8 mouse cellular contexts compared by ENCODE assay signal in the genomic region with DNA sequence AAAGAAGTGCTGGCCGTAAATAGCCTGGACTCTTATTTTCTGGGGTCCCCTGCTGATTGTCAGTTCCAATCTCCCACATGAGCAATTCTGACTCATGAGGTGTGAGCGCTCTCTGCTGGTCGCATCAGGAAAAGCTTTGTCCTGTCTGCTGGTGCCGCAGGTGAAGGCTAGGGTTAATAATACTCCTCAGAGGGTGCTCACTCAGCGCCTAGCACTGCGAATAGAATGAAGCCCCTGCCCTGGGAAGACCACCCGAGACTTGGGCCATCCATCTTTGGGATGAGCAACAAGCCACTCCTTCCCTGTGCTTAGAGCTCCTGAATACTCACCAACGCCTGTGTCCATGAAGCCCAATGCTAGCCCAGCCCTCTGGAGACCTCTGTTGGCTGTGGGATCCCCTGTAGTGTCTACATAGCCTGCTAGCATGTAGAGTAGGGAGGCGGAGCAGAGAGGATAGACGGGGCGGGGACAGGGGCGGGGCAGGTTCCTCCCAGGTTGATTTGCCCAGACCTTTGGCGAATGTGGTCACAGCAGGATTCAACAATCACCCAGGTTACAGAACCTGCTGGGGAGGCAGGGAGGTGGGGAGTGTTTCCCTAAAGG. TPM values are rescaled to one million over a fixed set of nuclear protein-coding genes. Genes with fewer than 3 reads are reported as not detected.
DNase-seq lines count a peak whose midpoint lies in the region; ATAC-seq and TF ChIP-seq lines count a peak whose summit lies in the region.

No protein-coding gene starts in this region.

- no peak for TF ChIP-seq POLR2A in myocyte (IDR thresholded peaks at IDR 0.05; ENCODE audit: insufficient read length, low read depth)

- H3K79me2 ChIP-seq in myocyte (ENCODE audit: control insufficient read depth, insufficient read depth) = no peaks in the 10 kb centered on the region

- H3K4me2 ChIP-seq in intestine, postnatal 0 days (replicated peaks; ENCODE audit: low read depth) = peak overlapping the region; percentile 54
- H3K4me2 ChIP-seq in liver, embryonic 11.5 days = peak overlapping the region; percentile 64
- no peak overlapping the region for H3K4me2 ChIP-seq in myocyte (ENCODE audit: low read depth)

- no peak overlapping the region for H3K9ac ChIP-seq in intestine, postnatal 0 days (ENCODE audit: low read depth, low read length)
- peak overlapping the region; percentile 50; the same call in 1 of the 2 replicates for H3K9ac ChIP-seq in liver, embryonic 11.5 days (ENCODE audit: low read depth, low read length)

- H3K9me3 ChIP-seq in intestine, postnatal 0 days (ENCODE audit: control insufficient read depth) = no peaks in the 10 kb centered on the region
- H3K9me3 ChIP-seq in liver, embryonic 11.5 days (ENCODE audit: control insufficient read depth, low read length) = no peaks in the 10 kb centered on the region

- H3K36me3 ChIP-seq in intestine, postnatal 0 days (ENCODE audit: control insufficient read depth, insufficient read depth) = peaks cover 12% of the 10 kb centered on the region
- H3K36me3 ChIP-seq in liver, embryonic 11.5 days (ENCODE audit: control insufficient read depth, insufficient read depth, low read length) = peaks cover 4% of the 10 kb centered on the region; the same call in 1 of the 2 replicates
- peaks cover 10% of the 10 kb centered on the region for H3K36me3 ChIP-seq in myocyte (ENCODE audit: control insufficient read depth, insufficient read depth)

- H3K4me3 ChIP-seq in intestine, postnatal 0 days (ENCODE audit: low read depth, low read length) = no peak overlapping the region
- no peak overlapping the region for H3K4me3 ChIP-seq in liver, embryonic 11.5 days (ENCODE audit: low read depth, low read length)
- no peak overlapping the region for H3K4me3 ChIP-seq in myocyte

- no peaks in the 10 kb centered on the region for H3K27me3 ChIP-seq in intestine, postnatal 0 days (replicated peaks; ENCODE audit: control insufficient read depth, insufficient read depth, low read length)
- no peaks in the 10 kb centered on the region for H3K27me3 ChIP-seq in liver, embryonic 11.5 days (replicated peaks; ENCODE audit: control insufficient read depth, insufficient read depth, low read length)
- no peaks in the 10 kb centered on the region for H3K27me3 ChIP-seq in myocyte (ENCODE audit: control insufficient read depth, insufficient read depth, insufficient read length)

- H3K4me1 ChIP-seq in intestine, postnatal 0 days (replicated peaks; ENCODE audit: control insufficient read depth, insufficient read depth, low read length) = no peaks in the 10 kb centered on the region
- peaks cover 10% of the 10 kb centered on the region for H3K4me1 ChIP-seq in liver, embryonic 11.5 days (replicated peaks; ENCODE audit: control insufficient read depth, insufficient read depth, low read length)

- TF ChIP-seq CTCF in intestine, postnatal 0 days (IDR thresholded peaks at IDR 0.05; ENCODE audit: low read depth) = peak; percentile 91

- 7% methylated on average over 13 of the region's 13 CpGs for WGBS in intestine, postnatal 0 days
- WGBS in liver, embryonic 11.5 days = 4% methylated on average over 13 of the region's 13 CpGs

- peak; percentile 84 for ATAC-seq in common myeloid progenitor, adult 5-6 weeks (replicated peaks; ENCODE audit: low read depth, poor library complexity, severe bottlenecking)
- peak; percentile 78 for ATAC-seq in intestine, postnatal 0 days
- peak; percentile 87 for ATAC-seq in liver, embryonic 11.5 days (replicated peaks; ENCODE audit: low FRiP score)

- H3K27ac ChIP-seq in intestine, postnatal 0 days (ENCODE audit: low read depth, low read length) = no peak overlapping the region
- H3K27ac ChIP-seq in liver, embryonic 11.5 days (ENCODE audit: low read depth, low read length) = peak overlapping the region; percentile 64; the same call in 1 of the 2 replicates

- DNase-seq in 3T3-L1 (ENCODE audit: low read depth, low spot score) (peak; percentile 79), NIH3T3 (ENCODE audit: low read depth) (peak; percentile 86)
- DNase-seq in gastrocnemius, postnatal 4 days (ENCODE audit: low spot score in 2 of 2) = peak; percentile 38 to 70
- peak; percentile 85 for DNase-seq in liver, embryonic 11.5 days (ENCODE audit: low spot score)
- DNase-seq in thymus, adult 18-20 months = peak; percentile 49 to 62

- no peak overlapping the region for H3ac ChIP-seq in myocyte (ENCODE audit: control insufficient read depth, insufficient read length)

TF ChIP-seq in myocyte, 11 proteins besides CTCF, POLR2A, EP300 and RAD21:
- TF ChIP-seq CEBPB (IDR thresholded peaks at IDR 0.05; ENCODE audit: insufficient read depth, poor library complexity, severe bottlenecking) (no peak), POLR2AphosphoS2 (IDR thresholded peaks at IDR 0.05; ENCODE audit: insufficient read length, low read depth) (peak; percentile 13)

RNA-seq across cellular contexts. Expression of gene Mnt, which starts 17.3 kb away (rescaled TPM):
- 4.9 and 10.6 TPM in 2 replicates for total RNA-seq in common myeloid progenitor, adult 5-6 weeks (2017)
- 10 to 100 TPM; 12.3 to 13.0 TPM for total RNA-seq in gastrocnemius, postnatal 4 days (2021)
- polyA plus RNA-seq in intestine, postnatal 0 days (2015; fragmentation: Nextera tagmentation; extraction: Ambion mirVana) = 5.3 and 5.8 TPM in 2 replicates
- 3.5 and 3.9 TPM in 2 replicates for polyA plus RNA-seq in liver, embryonic 11.5 days (2014; fragmentation: Nextera tagmentation; extraction: Ambion mirVana)
- 12.7 TPM for polyA plus RNA-seq in myocyte (2012; fragmentation: generic; extraction: Trizol)

RNA-seq across cellular contexts. Expression of gene Sgsm2, which starts 48.8 kb away (rescaled TPM):
- 4.2 and 8.2 TPM in 2 replicates for total RNA-seq in common myeloid progenitor, adult 5-6 weeks (2017)
- 10 to 100 TPM; 10.5 to 12.0 TPM for total RNA-seq in gastrocnemius, postnatal 4 days (2021)
- polyA plus RNA-seq in intestine, postnatal 0 days (2015; fragmentation: Nextera tagmentation; extraction: Ambion mirVana) = 2.3 and 2.4 TPM in 2 replicates
- 4.2 TPM in 2 replicates for polyA plus RNA-seq in liver, embryonic 11.5 days (2014; fragmentation: Nextera tagmentation; extraction: Ambion mirVana)
- 12.3 TPM for polyA plus RNA-seq in myocyte (2012; fragmentation: generic; extraction: Trizol)

RNA-seq across cellular contexts. Expression of gene Tsr1, which starts 49.9 kb away (rescaled TPM):
- 92.1 and 102 TPM in 2 replicates for total RNA-seq in common myeloid progenitor, adult 5-6 weeks (2017)
- total RNA-seq in gastrocnemius, postnatal 4 days (2021) = 10 to 100 TPM; 28.6 to 30.4 TPM
- 16.8 and 17.5 TPM in 2 replicates for polyA plus RNA-seq in intestine, postnatal 0 days (2015; fragmentation: Nextera tagmentation; extraction: Ambion mirVana)
- polyA plus RNA-seq in liver, embryonic 11.5 days (2014; fragmentation: Nextera tagmentation; extraction: Ambion mirVana) = 72.4 and 81.3 TPM in 2 replicates
- 26.7 TPM for polyA plus RNA-seq in myocyte (2012; fragmentation: generic; extraction: Trizol)
